Mouse (Mus musculus): ENCODE data around the gene Arhgap11a.

Arhgap11a gene

GRCm38 (mm10) chr2:113817681-113818606, 30.5 kb downstream of the Arhgap11a start:
- DNase-seq = no peak

DNA sequence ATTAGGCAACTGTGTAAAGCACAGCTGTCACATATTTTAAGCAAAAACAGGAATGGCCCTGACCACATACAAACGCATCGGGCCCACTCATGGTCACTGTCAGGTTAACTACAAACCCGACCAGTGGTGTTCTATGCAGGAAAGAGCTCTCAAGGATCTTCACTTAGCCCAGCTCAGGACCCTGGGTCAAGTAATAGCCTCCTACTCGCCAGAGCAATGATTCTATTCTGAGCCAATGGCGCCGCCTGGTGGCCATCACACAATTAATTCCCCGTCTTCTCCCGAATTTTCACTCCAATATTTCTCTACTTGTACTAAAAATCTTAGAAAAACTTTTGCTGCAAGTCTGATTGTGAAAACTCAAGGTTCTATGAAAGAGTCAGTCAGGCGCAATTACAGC, 40.8 kb downstream of the Arhgap11a start:
- DNase-seq = peak; percentile 76

- DNase-seq = no peak
Measured at GRCm38 (mm10) chr2:113806851-113807577, 41.4 kb downstream of the Arhgap11a start.

- no peak for DNase-seq
Measured at GRCm38 (mm10) chr2:113805765-113806164, 42.7 kb downstream of the Arhgap11a start.

- no peak for DNase-seq
Measured at GRCm38 (mm10) chr2:113803753-113804152, 44.7 kb downstream of the Arhgap11a start.

DNA sequence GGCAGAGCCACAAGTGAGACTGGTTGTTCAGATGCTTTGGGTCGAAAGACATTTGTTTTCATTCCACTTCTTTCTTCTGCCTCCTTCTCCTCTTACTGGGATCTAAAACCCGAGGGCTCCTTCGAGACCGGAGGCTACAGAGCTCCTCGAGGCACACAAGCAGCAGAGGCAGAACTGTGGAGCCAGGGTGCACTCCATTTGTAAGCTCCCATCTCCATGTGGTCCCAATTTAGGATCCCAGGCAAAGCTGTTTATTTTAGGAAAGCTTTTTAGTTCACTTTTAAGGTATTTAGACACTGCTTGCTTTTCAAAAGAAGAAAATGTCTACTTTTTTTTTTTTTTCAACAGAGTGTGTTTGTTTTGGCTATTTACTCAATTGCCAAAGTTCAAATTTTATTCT, 47.6 kb downstream of the Arhgap11a start:
- no peak for DNase-seq

GRCm38 (mm10) chr2:113798605-113799004, 49.9 kb downstream of the Arhgap11a start:
- DNase-seq = no peak

DNA sequence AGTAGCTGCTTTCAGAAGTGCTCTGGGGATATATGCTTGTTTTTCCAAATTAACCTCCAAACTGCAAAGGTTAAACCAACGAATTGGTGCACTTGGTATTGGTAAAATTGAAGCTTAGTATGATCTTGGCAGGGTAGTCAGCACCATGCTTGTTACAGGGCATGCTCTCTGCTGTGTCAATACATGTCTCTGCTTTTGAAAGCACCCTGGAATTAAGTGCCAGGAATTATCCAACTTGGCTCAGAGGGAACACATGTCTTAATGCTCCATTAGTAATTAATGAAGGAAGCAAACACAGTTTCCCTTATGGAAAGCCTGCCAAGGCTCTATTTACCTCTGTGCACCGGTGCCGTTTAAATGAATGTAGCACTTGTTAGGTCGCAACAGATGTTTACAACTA, 53.3 kb downstream of the Arhgap11a start:
- DNase-seq = no peak

- no peak for DNase-seq
Measured at GRCm38 (mm10) chr2:113793521-113793920, 54.9 kb downstream of the Arhgap11a start.

DNA sequence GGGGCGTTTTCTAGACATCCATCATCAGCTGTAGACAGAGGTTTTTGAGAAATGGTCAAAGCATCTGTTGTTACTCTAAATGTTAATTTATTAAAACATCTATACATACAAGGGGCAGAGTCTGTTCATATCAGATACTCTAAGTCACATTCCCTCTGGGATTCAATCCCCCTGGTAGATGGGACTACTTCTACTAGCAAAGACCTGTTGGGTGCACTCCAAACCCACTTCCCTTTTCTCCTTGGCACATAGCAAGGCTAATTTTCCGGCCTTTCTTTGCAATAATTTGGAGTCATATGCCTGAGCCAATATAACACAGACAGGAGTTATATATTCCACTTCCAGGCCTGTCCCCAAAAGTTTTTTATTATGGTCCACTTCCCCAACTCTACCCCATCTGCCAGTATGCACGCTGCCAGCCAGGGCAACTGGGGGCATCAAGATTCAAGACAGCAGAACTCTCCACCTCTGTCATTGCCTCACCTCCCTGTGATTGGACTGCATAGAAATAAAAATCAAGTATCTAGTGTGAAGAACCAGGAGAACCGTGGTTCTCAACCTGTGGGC, 59.6 kb downstream of the Arhgap11a start:
- no peak for DNase-seq

DNA sequence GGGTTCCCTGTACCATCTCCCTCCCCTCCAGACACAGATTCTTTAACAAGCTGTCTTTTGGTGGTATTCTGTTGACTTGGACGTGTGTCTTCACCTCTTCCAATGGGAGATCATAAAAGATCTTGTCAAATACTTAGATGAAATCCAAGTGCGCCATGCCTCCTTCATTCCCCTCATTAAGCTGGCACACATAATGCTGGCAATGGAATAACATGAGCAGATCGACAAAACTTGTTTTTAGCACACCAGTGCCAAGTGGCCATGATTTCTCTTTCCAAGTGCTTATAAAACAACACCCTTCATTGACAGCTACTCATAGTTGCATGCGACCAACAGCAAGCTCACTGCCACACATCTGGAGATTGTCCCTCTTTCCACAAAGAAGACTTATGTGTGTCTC, 60.6 kb downstream of the Arhgap11a start:
- DNase-seq = no peak

DNA sequence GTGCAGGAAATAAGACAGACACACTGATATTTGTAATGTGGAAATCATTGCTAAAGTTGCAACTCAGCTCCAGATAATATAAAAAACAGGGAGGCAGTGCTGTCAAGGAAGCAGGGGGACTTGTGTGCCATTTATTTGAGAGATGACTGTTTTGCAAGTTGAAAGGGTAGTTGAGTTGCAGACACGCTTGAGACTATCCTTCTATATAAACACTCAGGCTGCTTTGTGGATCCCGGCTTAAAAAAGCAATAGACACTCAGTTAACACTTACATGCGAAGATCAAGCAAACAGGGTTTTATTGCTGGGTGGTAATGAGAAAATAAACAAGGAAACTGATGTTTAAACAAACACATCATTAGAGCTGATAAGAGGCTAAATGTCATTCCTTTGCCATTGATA, 63.6 kb downstream of the Arhgap11a start:
- DNase-seq = no peak

DNA sequence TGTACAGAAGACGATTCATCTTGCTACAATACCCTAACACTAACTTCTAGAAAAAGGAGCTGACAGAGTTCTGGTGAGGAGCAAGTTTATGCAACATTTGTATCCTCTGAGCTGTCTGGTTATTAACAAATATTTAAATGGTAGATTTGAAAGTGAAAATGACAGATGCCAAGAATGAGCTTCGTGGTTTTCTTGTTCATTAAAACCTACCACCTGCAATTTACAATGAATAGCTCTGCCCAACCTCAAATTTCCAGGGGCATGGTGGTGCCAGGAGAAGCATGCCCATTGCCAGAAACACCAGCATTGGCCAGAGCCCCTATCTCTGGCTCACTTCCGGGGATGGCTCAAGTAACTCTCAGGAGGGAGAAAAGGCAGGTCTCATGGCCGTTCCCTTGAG, 66.9 kb downstream of the Arhgap11a start:
- DNase-seq = no peak

All from lung, postnatal 14 days (tissue).